Mouse (Mus musculus) stomach, postnatal 0 days (tissue): Measurements from ENCODE around the gene Arhgap30.

Experiments
- CTCF ChIP-seq: IDR thresholded peaks from 2 replicates; pipeline ENCODE4 v1.5.1; 2016; ENCODE audit warnings: antibody characterized with exemption, low read depth, mild to moderate bottlenecking, moderate library complexity
- EP300 ChIP-seq: optimal IDR thresholded peaks from 2 replicates; pipeline ENCODE3; 2016; ENCODE audit warnings: antibody characterized with exemption

GRCm38 (mm10) chr1:171355812-171356340, 32.9 kb upstream of the Arhgap30 start:
- TF ChIP-seq CTCF, result peak; percentile 80
- no peak for TF ChIP-seq EP300
